In genomic region chr3:66408791-66409190, GRCm38 (mm10) we compare ENCODE assay signal across 23 mouse cellular contexts.
DNase-seq lines count a peak whose midpoint lies in the region; ATAC-seq lines count a peak whose summit lies in the region.
"Had no signal": no experiment of that assay in that cellular context is flagged by ENCODE, and none has a peak within 500 bp of the region (broad histone marks: within the 10 kb centered on the region; RNA-seq: fewer than 3 reads in every experiment).

No protein-coding gene starts in this region.

- no peak overlapping the region for H3K4me3 ChIP-seq in heart, embryonic 10.5 days
- H3K4me3 ChIP-seq in heart, embryonic 12.5 days, result no peak overlapping the region
- H3K4me3 ChIP-seq in limb, embryonic 10.5 days, result no peak overlapping the region
- H3K4me3 ChIP-seq in limb, embryonic 12.5 days (replicated peaks), result no peak overlapping the region
- H3K4me3 ChIP-seq in liver, embryonic 11.5 days (ENCODE audit: low read depth, low read length), result no peak overlapping the region
- H3K4me3 ChIP-seq: embryonic facial prominence, embryonic 10.5 days; embryonic facial prominence, embryonic 12.5 days; forebrain, embryonic 13.5 days; forebrain, embryonic 15.5 days had no signal

- H3K9ac ChIP-seq in heart, embryonic 12.5 days, result no peak overlapping the region
- no peak overlapping the region for H3K9ac ChIP-seq in limb, embryonic 12.5 days (replicated peaks)
- H3K9ac ChIP-seq in liver, embryonic 11.5 days (ENCODE audit: low read depth, low read length), result no peak overlapping the region
- H3K9ac ChIP-seq: embryonic facial prominence, embryonic 12.5 days; forebrain, embryonic 13.5 days; forebrain, embryonic 15.5 days; forebrain, postnatal 0 days had no signal

- 73% methylated on average over 7 of the region's 7 CpGs for WGBS in heart, embryonic 10.5 days
- 73% methylated on average over 7 of the region's 7 CpGs for WGBS in heart, embryonic 12.5 days
- 60% methylated on average over 7 of the region's 7 CpGs for WGBS in limb, embryonic 10.5 days
- WGBS in limb, embryonic 12.5 days, result 30% methylated on average over 7 of the region's 7 CpGs
- WGBS in liver, embryonic 11.5 days, result 79% methylated on average over 7 of the region's 7 CpGs

- H3K9me3 ChIP-seq in heart, embryonic 10.5 days, result no peaks in the 10 kb centered on the region
- no peaks in the 10 kb centered on the region for H3K9me3 ChIP-seq in heart, embryonic 12.5 days (replicated peaks)
- no peaks in the 10 kb centered on the region for H3K9me3 ChIP-seq in limb, embryonic 10.5 days (replicated peaks)
- H3K9me3 ChIP-seq in limb, embryonic 12.5 days, result no peaks in the 10 kb centered on the region
- no peaks in the 10 kb centered on the region for H3K9me3 ChIP-seq in liver, embryonic 11.5 days (ENCODE audit: control insufficient read depth, low read length)
- H3K9me3 ChIP-seq: embryonic facial prominence, embryonic 10.5 days; embryonic facial prominence, embryonic 12.5 days; forebrain, embryonic 13.5 days; forebrain, embryonic 15.5 days; G1E had no signal

- no peak overlapping the region for H3K4me2 ChIP-seq in heart, embryonic 12.5 days
- no peak overlapping the region for H3K4me2 ChIP-seq in limb, embryonic 12.5 days
- no peak overlapping the region for H3K4me2 ChIP-seq in liver, embryonic 11.5 days
- H3K4me2 ChIP-seq: embryonic facial prominence, embryonic 12.5 days; forebrain, embryonic 13.5 days; forebrain, embryonic 15.5 days had no signal

- no peaks in the 10 kb centered on the region for H3K4me1 ChIP-seq in heart, embryonic 10.5 days
- no peaks in the 10 kb centered on the region for H3K4me1 ChIP-seq in heart, embryonic 12.5 days (replicated peaks)
- H3K4me1 ChIP-seq in limb, embryonic 10.5 days, result peaks cover 67% of the 10 kb centered on the region
- H3K4me1 ChIP-seq in limb, embryonic 12.5 days (replicated peaks), result peaks cover 18% of the 10 kb centered on the region
- H3K4me1 ChIP-seq in liver, embryonic 11.5 days (replicated peaks; ENCODE audit: control insufficient read depth, insufficient read depth, low read length), result no peaks in the 10 kb centered on the region

- H3K36me3 ChIP-seq in heart, embryonic 10.5 days, result no peaks in the 10 kb centered on the region
- no peaks in the 10 kb centered on the region for H3K36me3 ChIP-seq in heart, embryonic 12.5 days
- H3K36me3 ChIP-seq in limb, embryonic 10.5 days, result no peaks in the 10 kb centered on the region
- no peaks in the 10 kb centered on the region for H3K36me3 ChIP-seq in limb, embryonic 12.5 days
- no peaks in the 10 kb centered on the region for H3K36me3 ChIP-seq in liver, embryonic 11.5 days (ENCODE audit: control insufficient read depth, insufficient read depth, low read length)
- H3K36me3 ChIP-seq: embryonic facial prominence, embryonic 10.5 days; embryonic facial prominence, embryonic 12.5 days; forebrain, embryonic 15.5 days; G1E had no signal

- ATAC-seq in heart, embryonic 12.5 days (ENCODE audit: insufficient number of reproducible peaks, low FRiP score), result no peak
- no peak for ATAC-seq in limb, embryonic 12.5 days (ENCODE audit: insufficient number of reproducible peaks, insufficient read depth, low FRiP score, low TSS enrichment, low read depth)
- ATAC-seq in liver, embryonic 11.5 days (replicated peaks; ENCODE audit: low FRiP score), result no peak
- ATAC-seq: CD4-positive, CD25-positive, alpha-beta regulatory T cell, adult 4 months; forebrain, embryonic 13.5 days; forebrain, embryonic 15.5 days; forebrain, postnatal 0 days had no signal

- DNase-seq in heart, embryonic 10.5 days (ENCODE audit: low spot score), result peak; percentile 51
- no peak for DNase-seq in limb, embryonic 10.5 days (ENCODE audit: low spot score)
- DNase-seq in liver, embryonic 11.5 days (ENCODE audit: low spot score), result no peak
- DNase-seq in cerebellum, postnatal 36 days, result no peak
- DNase-seq: adrenal gland, adult 2 months; adrenal gland, postnatal 10 days; adrenal gland, postnatal 25 days; B cell, adult 2 months; cerebellum, adult 11 months; cerebellum, adult 18-20 months; cerebellum, adult 8-10 months; cerebellum, adult 9-11 months; cerebellum, postnatal 14 days; forebrain, postnatal 0 days had no signal

- no peak overlapping the region for H3K27ac ChIP-seq in heart, embryonic 10.5 days
- no peak overlapping the region for H3K27ac ChIP-seq in heart, embryonic 12.5 days (ENCODE audit: poor library complexity, severe bottlenecking)
- peak overlapping the region; percentile 69; the same call in 1 of the 2 replicates for H3K27ac ChIP-seq in limb, embryonic 10.5 days
- H3K27ac ChIP-seq in limb, embryonic 12.5 days, result 0 out of 2 replicates have a peak overlapping the region, but pooled peaks have one; percentile 37
- H3K27ac ChIP-seq in liver, embryonic 11.5 days (ENCODE audit: low read depth, low read length), result no peak overlapping the region
- H3K27ac ChIP-seq: embryonic facial prominence, embryonic 10.5 days; embryonic facial prominence, embryonic 12.5 days; forebrain, embryonic 13.5 days; forebrain, embryonic 15.5 days had no signal

- no peaks in the 10 kb centered on the region for H3K27me3 ChIP-seq in heart, embryonic 10.5 days (ENCODE audit: insufficient read depth, poor library complexity, severe bottlenecking)
- H3K27me3 ChIP-seq in heart, embryonic 12.5 days (replicated peaks), result no peaks in the 10 kb centered on the region
- peaks cover 6% of the 10 kb centered on the region; the same call in 1 of the 2 replicates for H3K27me3 ChIP-seq in limb, embryonic 10.5 days (ENCODE audit: low read depth, poor library complexity, severe bottlenecking)
- H3K27me3 ChIP-seq in limb, embryonic 12.5 days, result peaks cover 28% of the 10 kb centered on the region
- H3K27me3 ChIP-seq in liver, embryonic 11.5 days (replicated peaks; ENCODE audit: control insufficient read depth, insufficient read depth, low read length), result no peaks in the 10 kb centered on the region
- H3K27me3 ChIP-seq: CH12.LX; embryonic facial prominence, embryonic 12.5 days had no signal

Comparison
In these comparisons a context has a peak if more than half of its experiments do, and no peak if none do; other contexts are left out.
1. H3K27ac ChIP-seq: peak in limb, embryonic 10.5 days (single experiment) and limb, embryonic 12.5 days (single experiment); none in heart, embryonic 10.5 days (single experiment), heart, embryonic 12.5 days (single experiment) and liver, embryonic 11.5 days (single experiment).